Mouse (Mus musculus) A20 (cell line): ENCODE data around the gene Rasa4.
A peak's percentile ranks its signal among the peaks of the same experiment; 100 is the strongest.
"Not testable (repeated sequence)": the region's sequence is repeated elsewhere in the genome, so short reads cannot be mapped to it uniquely, and the experiment has no call there.

Experiments used
- DNase-seq: peaks from one replicate; pipeline ENCODE4 v3.0.0-alpha.2; 2011; ENCODE audit warnings: low read depth, low spot score

The Rasa4 gene

GRCm38 (mm10) chr5:136109042-136109441 lies 25.3 kb downstream of the Rasa4 start:
- DNase-seq, result no peak

- not testable (repeated sequence) for DNase-seq
These were observed 29.8 kb downstream of the Rasa4 start for GRCm38 (mm10) chr5:136113546-136113945.

GRCm38 (mm10) chr5:136115891-136116783 lies 32.4 kb downstream of the Rasa4 start, which contains the start of gene Polr2j:
Gene Polr2j, plus strand, starts transcription at chr5:136116631.
- DNase-seq, result peak; percentile 99

GRCm38 (mm10) chr5:136116784-136117112 lies 33.0 kb downstream of the Rasa4 start:
- no peak for DNase-seq

GRCm38 (mm10) chr5:136122165-136122564 lies 38.4 kb downstream of the Rasa4 start:
- no peak for DNase-seq

GRCm38 (mm10) chr5:136135571-136136291 lies 52.0 kb downstream of the Rasa4 start, which contains the start of the genes Lrwd1 and Alkbh4:
Gene Lrwd1, minus strand, starts transcription at chr5:136136074.
Gene Alkbh4, plus strand, starts transcription at chr5:136136146.
- peak; percentile 98 for DNase-seq

GRCm38 (mm10) chr5:136136292-136136990 lies 52.7 kb downstream of the Rasa4 start:
- DNase-seq, result no peak

GRCm38 (mm10) chr5:136137658-136138274 lies 54.0 kb downstream of the Rasa4 start:
- peak; percentile 85 for DNase-seq

GRCm38 (mm10) chr5:136139393-136139792 lies 55.7 kb downstream of the Rasa4 start:
- DNase-seq, result no peak

GRCm38 (mm10) chr5:136140057-136140482 lies 56.4 kb downstream of the Rasa4 start:
- DNase-seq, result no peak

- peak; percentile 49 for DNase-seq
These were observed 59.0 kb downstream of the Rasa4 start for GRCm38 (mm10) chr5:136142746-136143145.

- DNase-seq, result peak; percentile 36
These were observed 59.5 kb downstream of the Rasa4 start for GRCm38 (mm10) chr5:136143161-136143755.

GRCm38 (mm10) chr5:136144606-136145430 lies 61.1 kb downstream of the Rasa4 start:
- DNase-seq, result no peak

GRCm38 (mm10) chr5:136146936-136147335 lies 63.2 kb downstream of the Rasa4 start:
- DNase-seq, result peak; percentile 19

GRCm38 (mm10) chr5:136147704-136148103 lies 64.0 kb downstream of the Rasa4 start:
- no peak for DNase-seq

- peak; percentile 67 for DNase-seq
These were observed 65.4 kb downstream of the Rasa4 start for GRCm38 (mm10) chr5:136149134-136149576.

GRCm38 (mm10) chr5:136152365-136152764 lies 68.6 kb downstream of the Rasa4 start:
- DNase-seq, result no peak

- no peak for DNase-seq
These were observed 71.7 kb downstream of the Rasa4 start for GRCm38 (mm10) chr5:136155399-136155798.

GRCm38 (mm10) chr5:136160084-136160483 lies 76.4 kb downstream of the Rasa4 start:
- not testable (repeated sequence) for DNase-seq
